Mouse (Mus musculus): Measurements from ENCODE around the gene Olfr54.
"Not testable (repeated sequence)": the region's sequence is repeated elsewhere in the genome, so short reads cannot be mapped to it uniquely, and the experiment has no call there.

Olfr54 gene

GRCm38 (mm10) chr11:51013936-51014335, at the start of gene Olfr54:
Olfr54 (plus strand) TSS chr11:51014236.
- DNase-seq (ENCODE audit: low spot score in 2 of 2), result no peak

GRCm38 (mm10) chr11:50964886-50965285, 49.1 kb upstream of the Olfr54 start:
- no peak for DNase-seq (ENCODE audit: low spot score in 2 of 2)

- no peak for DNase-seq (ENCODE audit: low spot score in 2 of 2)
Measured at GRCm38 (mm10) chr11:50966230-50966629, 47.8 kb upstream of the Olfr54 start, which contains the start of gene Olfr1378. Olfr1378 (plus strand) TSS chr11:50966530.

- no peak for DNase-seq (ENCODE audit: low spot score in 2 of 2)
Measured at GRCm38 (mm10) chr11:50977216-50977615, 36.8 kb upstream of the Olfr54 start.

GRCm38 (mm10) chr11:50981667-50982066, 32.4 kb upstream of the Olfr54 start, which contains the start of gene Olfr1377:
Olfr1377 (plus strand) TSS chr11:50981967.
- DNase-seq (ENCODE audit: low spot score in 2 of 2), result no peak

GRCm38 (mm10) chr11:51003296-51003695, 10.7 kb upstream of the Olfr54 start, which contains the start of gene Olfr51:
Olfr51 (plus strand) TSS chr11:51003596.
- DNase-seq (ENCODE audit: low spot score in 2 of 2), result no peak

GRCm38 (mm10) chr11:51011821-51012220, 2.2 kb upstream of the Olfr54 start:
- DNase-seq (ENCODE audit: low spot score in 2 of 2), result peak in 1 of 2 experiments; percentile 30

GRCm38 (mm10) chr11:51016341-51016740, 2.3 kb downstream of the Olfr54 start:
- no peak for DNase-seq (ENCODE audit: low spot score in 2 of 2)

GRCm38 (mm10) chr11:51026811-51027210, 12.8 kb downstream of the Olfr54 start:
- DNase-seq (ENCODE audit: low spot score in 2 of 2), result not testable (repeated sequence)

GRCm38 (mm10) chr11:51029381-51029780, 15.3 kb downstream of the Olfr54 start:
- not testable (repeated sequence) for DNase-seq (ENCODE audit: low spot score in 2 of 2)

- DNase-seq (ENCODE audit: low spot score in 2 of 2), result no peak
Measured at GRCm38 (mm10) chr11:51030225-51030624, 16.2 kb downstream of the Olfr54 start.

GRCm38 (mm10) chr11:51032851-51033250, 18.8 kb downstream of the Olfr54 start:
- no peak for DNase-seq (ENCODE audit: low spot score in 2 of 2)

- not testable (repeated sequence) for DNase-seq (ENCODE audit: low spot score in 2 of 2)
Measured at GRCm38 (mm10) chr11:51034141-51034540, 20.1 kb downstream of the Olfr54 start.

GRCm38 (mm10) chr11:51035951-51036350, 21.9 kb downstream of the Olfr54 start:
- no peak for DNase-seq (ENCODE audit: low spot score in 2 of 2)

- DNase-seq (ENCODE audit: low spot score in 2 of 2), result not testable (repeated sequence)
Measured at GRCm38 (mm10) chr11:51044776-51045175, 30.7 kb downstream of the Olfr54 start.

- DNase-seq (ENCODE audit: low spot score in 2 of 2), result not testable (repeated sequence)
Measured at GRCm38 (mm10) chr11:51047809-51048208, 33.8 kb downstream of the Olfr54 start, which contains the start of gene Olfr1375. Olfr1375 (plus strand) TSS chr11:51048109.

- DNase-seq (ENCODE audit: low spot score in 2 of 2), result no peak
Measured at GRCm38 (mm10) chr11:51051678-51052077, 37.6 kb downstream of the Olfr54 start.

- no peak for DNase-seq (ENCODE audit: low spot score in 2 of 2)
Measured at GRCm38 (mm10) chr11:51053230-51053629, 39.2 kb downstream of the Olfr54 start.

- peak; percentile 38 to 55 for DNase-seq (ENCODE audit: low spot score in 2 of 2)
Measured at GRCm38 (mm10) chr11:51059151-51059571, 45.1 kb downstream of the Olfr54 start, which contains the start of gene Zfp354a. Zfp354a (plus strand) TSS chr11:51059257.

GRCm38 (mm10) chr11:51059640-51060039, 45.6 kb downstream of the Olfr54 start:
- no peak for DNase-seq (ENCODE audit: low spot score in 2 of 2)

GRCm38 (mm10) chr11:51060981-51061380, 46.9 kb downstream of the Olfr54 start:
- no peak for DNase-seq (ENCODE audit: low spot score in 2 of 2)

GRCm38 (mm10) chr11:51063276-51063675, 49.2 kb downstream of the Olfr54 start:
- no peak for DNase-seq (ENCODE audit: low spot score in 2 of 2)

GRCm38 (mm10) chr11:51063841-51064240, 49.8 kb downstream of the Olfr54 start:
- DNase-seq (ENCODE audit: low spot score in 2 of 2), result no peak

All from urinary bladder, postnatal 36 days (tissue).